Mouse (Mus musculus) cerebellum, postnatal 10 days (tissue): ENCODE results near the gene Galnt7.

ENCODE experiments used
- DNase-seq, 2 experiments: peaks; one replicate each; pipeline ENCODE4 v3.0.0; 2021; ENCODE audit warnings: mixed read lengths in 2 of 2

Galnt7 gene

GRCm38 (mm10) chr8:57652456-57653055 lies at the start of gene Galnt7:
Gene Galnt7 (minus strand): TSS chr8:57653032.
- DNase-seq: peak; percentile 81 to 86

DNA sequence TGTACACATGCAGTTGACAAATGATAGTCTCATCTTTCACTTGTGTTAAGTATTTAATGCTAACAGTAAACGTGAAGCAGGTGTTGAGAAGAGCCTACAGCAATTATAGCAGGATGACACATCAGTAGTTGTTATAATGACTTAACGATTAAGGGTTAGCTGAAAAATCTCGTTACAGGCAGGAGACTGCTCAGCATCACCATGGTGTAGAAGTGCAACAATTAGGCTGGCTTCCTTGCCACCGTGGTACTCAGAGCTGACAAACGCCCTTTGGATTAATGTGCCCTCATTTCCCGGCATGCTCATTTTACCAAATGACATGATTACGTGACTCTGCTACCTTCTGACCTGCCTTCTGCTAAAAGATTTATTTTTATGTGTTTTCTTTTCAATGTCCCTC lies 35.8 kb upstream of the Galnt7 start:
- DNase-seq: no peak

DNA sequence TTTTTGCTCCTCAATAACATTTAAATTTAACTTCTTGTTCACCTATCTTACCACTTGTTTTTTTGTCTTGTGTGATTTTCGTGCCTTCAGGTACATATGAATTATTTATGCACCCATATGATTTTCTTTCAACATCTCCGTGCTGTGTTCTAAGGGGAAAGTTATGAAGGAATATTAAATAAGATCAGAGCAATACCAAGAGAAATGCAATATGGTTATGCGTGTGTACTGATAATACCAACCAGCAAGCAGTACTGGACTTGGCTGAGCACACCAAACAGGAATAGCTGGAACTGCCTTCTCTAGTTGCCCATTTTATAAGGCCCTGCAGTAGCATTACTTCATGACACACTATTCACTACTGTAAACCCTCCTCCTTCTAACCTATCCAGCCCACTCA lies 33.0 kb upstream of the Galnt7 start:
- no peak for DNase-seq

GRCm38 (mm10) chr8:57680044-57680443 lies 27.2 kb upstream of the Galnt7 start:
- no peak for DNase-seq

DNA sequence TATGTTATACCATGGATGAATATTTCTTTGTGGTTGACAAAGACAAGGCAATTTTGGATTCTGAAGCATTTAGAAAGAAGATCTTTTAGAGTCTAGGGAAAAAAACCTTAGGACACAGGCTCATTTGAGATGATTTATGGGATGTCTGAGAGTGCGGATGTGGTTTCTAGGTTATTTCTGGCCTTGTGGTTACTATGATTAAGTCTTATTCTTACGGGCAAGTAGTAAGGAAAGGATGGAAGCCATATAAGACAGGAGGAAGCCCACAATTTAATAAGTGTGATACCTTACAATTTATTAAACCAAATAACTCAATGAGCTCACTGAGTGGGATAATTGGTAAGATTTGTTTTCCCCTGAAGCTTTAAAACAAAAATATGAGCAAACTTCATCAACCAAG lies 11.3 kb upstream of the Galnt7 start:
- no peak for DNase-seq

- DNase-seq: no peak
Observed at GRCm38 (mm10) chr8:57660019-57660418, 7.2 kb upstream of the Galnt7 start.

DNA sequence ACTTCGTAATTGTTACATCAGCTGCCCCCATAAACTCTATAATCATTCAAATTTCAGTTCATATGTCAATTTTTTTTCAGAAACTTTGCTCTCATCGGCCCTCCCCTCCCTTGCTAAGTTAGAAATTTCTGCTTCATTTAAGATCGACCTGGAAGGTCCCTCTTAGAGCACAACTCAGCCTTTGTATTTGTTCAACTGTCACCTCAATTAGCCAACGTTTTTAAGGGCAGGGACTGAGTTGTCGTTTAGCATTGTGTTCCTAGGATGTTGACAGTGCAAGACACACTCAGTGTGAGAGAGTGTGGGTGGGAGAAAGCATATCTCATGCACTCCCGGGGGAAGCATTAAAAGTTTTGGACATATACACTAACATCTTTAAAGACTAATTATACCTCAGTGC lies 3.6 kb upstream of the Galnt7 start:
- DNase-seq: no peak

DNA sequence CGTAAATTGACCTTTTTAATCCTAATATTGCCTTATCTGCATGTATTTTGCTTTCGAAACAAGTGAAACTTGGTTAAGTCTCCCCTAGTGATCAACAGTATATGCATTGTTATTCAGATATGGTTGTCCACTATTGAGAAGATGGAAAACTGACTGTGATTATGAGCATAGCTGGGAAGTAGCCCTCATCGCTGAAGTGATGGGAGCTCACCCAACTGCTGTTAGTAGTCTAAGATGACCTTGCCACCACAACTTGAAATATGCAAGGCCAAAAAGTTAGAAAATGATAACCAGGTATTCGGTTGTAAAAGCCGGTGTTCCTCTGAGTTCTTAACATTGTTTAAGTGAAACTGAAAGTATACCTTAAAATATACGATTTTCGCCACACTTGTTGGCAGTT lies 1.3 kb upstream of the Galnt7 start:
- no peak for DNase-seq

DNA sequence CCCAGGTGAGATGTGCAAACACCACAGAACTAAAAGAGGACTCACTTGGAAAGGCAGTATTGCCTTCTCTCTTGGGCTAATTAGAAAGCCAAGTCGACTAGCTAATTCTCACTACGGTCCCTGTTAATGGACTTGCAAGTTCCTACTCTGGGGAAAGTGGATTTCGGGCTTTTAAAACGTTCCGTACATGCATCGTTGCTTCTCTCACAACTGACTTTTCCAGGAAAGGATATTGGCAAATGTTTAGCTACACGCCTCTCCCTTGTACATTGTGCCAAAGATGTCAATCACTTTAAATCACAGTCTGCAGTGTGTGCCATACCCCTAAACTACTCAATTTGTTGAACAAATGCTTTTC lies 915 bp upstream of the Galnt7 start:
- no peak for DNase-seq

DNA sequence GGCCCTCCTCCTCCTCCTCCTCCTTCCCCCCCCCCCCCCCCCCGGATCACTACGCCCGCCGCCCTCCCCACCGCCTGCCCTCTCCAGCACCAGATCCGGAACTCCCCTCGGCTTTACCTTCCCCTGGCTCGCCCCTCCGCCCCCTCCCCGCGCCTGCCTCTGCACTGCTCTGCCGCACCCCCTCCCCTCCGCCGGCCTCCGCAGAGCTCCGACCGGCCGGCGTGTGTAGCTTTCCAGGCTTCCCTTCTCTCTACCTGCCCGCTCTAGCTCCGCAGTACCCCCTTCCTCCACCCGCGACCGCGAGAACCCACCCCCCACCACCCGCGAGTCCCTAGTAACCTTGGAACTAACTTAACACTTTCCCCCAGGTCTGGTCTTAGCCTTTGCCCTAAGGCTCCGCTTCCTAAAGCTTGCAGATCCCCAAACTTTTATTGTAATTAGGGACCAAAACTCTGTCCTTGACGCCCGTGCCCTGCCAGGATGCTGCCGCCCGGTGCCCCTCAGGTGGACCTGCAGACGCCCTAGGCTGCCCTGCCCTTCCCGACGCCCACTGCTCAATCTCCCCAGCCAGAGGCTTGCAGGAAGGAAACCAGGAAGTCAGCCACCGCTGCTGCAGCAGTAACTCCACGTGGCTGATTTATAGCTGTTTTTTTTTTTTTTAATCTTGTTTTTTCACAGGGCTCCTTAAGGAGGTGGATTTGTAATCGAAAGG lies 380 bp upstream of the Galnt7 start:
- DNase-seq: peak; percentile 75 to 83

- DNase-seq: peak; percentile 73 to 83
Observed at GRCm38 (mm10) chr8:57651689-57652455, 960 bp downstream of the Galnt7 start.

GRCm38 (mm10) chr8:57651357-57651688 lies 1.5 kb downstream of the Galnt7 start:
- DNase-seq: no peak

DNA sequence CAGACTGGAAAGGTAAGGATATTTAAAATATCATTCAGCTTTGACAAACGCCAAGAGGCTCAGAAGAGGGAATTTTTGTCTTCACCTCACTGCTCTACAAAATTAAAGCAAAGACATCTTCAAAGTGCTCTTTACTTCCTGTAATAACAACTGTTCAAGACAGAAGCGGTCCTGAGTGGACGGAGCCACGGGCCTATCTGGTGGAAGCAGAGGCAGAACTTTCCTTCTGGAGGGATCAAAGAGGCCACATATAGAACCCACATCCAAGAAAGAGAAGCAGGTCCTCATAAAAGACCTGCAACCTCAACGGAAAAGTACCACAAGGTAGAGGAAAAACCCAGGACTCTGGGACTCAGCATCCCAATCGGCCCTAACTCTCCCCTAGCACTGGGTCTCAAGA lies 2.6 kb downstream of the Galnt7 start:
- no peak for DNase-seq

- no peak for DNase-seq
Observed at GRCm38 (mm10) chr8:57647566-57647965, 5.3 kb downstream of the Galnt7 start.

DNA sequence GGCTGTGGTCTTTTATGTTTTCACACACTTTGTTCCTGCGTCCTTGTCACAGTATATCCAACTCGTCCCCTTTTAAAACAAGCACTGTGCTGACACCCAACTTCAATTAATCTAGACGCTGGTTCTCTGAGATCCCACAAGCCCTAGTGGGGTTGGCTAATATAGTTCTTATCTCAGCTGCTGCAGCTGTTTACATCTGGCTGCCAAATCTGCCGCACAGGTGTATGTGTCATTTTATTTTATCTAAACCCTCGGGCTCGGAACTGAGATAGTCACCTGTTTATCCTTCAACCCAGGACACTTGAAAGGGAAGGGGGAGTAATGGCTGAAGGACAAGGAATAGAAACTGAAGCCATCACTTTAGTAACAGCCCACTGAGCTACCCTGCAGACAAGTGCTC lies 8.6 kb downstream of the Galnt7 start:
- no peak for DNase-seq

- no peak for DNase-seq
Observed at GRCm38 (mm10) chr8:57642722-57643121, 10.1 kb downstream of the Galnt7 start.

- DNase-seq: no peak
Observed at GRCm38 (mm10) chr8:57638925-57639324, 13.9 kb downstream of the Galnt7 start.

- DNase-seq: peak; percentile 49 to 55
Observed at GRCm38 (mm10) chr8:57637599-57638280, 15.1 kb downstream of the Galnt7 start.

DNA sequence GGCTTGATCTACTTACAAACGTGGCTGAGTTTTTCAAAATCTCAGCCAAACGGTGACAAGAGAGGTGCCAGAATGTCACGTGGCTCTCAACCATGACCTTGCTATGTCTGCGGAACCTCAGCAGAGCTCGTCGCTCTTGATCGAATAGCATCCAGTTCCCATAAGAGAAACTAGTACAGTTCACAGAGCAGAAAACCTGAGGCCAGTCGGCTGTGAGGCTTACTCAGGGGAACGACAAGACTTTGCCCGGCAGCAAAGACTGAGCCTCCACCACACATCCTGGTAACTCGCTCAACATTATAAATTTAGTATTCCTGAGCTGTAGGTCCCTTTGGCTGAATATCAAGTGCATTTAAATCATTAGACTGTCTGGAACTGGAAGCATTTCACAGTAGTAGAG lies 16.1 kb downstream of the Galnt7 start:
- DNase-seq: no peak

DNA sequence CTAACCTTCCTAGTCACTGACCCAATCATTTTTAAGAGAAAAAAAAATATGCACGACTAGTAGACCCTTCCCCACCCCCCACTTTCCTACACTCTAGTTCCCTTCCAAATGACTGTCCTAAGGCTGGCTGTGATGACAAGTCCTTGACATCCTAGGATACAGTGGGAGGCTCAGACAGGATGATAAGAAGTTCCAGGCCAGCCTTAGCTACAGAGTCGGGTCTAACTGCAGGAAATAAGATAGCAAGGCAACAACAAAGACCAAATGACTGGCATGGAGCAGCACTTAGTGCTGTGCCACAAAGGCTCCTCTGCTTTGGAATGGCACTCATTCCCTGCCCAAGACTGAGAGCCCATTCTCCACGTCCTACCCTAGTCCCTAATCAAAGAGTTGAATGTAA lies 16.6 kb downstream of the Galnt7 start:
- no peak for DNase-seq

- no peak for DNase-seq
Observed at GRCm38 (mm10) chr8:57631780-57632179, 21.1 kb downstream of the Galnt7 start.

DNA sequence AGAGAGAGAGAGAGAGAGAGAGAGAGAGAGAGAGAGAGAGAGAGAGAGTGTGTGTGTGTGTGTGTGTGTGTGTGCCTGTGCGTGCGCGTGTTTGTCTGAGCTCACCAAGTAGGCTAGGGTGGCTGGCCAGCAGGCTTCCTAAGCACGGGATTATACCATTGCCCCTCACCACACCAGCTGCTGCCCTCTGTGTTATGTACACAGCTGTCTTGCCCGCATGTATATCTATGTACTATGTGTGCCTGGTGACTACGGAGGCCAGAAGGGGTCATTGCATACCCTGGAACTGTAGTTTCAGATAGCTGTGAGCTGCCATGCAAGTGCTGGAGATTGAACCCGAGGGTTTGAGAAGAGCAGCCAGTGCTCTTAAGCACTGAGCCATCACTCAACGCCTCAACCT lies 22.7 kb downstream of the Galnt7 start:
- DNase-seq: no peak

GRCm38 (mm10) chr8:57628787-57629664 lies 23.8 kb downstream of the Galnt7 start:
- DNase-seq: no peak
